Mouse (Mus musculus): ENCODE data around the gene Aimp2.

The Aimp2 gene

DNA sequence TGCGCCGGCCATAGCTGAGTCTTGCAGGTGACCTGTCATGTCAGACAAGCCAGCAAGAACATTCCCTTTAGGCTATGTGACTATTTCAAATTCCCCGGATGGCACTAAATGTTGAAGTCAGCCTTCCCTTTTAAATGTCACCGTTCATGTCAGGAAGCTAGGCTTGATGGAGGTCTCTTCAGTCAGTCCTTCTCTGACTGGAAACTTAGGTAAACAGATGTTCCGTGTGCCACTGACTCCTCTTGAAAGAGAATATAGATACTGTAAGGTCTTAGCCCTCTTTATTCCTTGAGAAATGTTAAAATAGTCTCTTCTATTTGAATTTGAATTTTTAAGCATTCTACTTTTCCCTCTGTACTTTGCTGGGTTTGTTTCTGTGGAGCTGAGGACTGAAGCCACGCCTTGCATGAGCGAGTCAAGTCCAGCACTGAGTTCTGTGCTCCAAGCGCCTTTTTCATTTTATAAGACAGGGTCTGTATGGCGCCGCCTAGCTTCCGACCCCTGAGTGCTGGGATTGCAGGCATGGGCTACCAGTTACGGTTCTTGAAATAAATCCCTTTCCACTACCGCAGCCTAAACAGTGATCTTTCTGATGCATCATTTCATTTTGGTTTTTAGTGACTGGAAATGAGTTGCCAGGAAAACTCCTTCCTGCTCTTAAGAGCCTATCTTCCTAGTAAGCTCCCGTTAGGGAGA lies 11.9 kb downstream of the Aimp2 start, which contains the start of gene Ankrd61:
TSS of gene Ankrd61 (minus strand) at position 51 of the 696 bp plus-strand sequence.
- DNase-seq = no peak

GRCm38 (mm10) chr5:143893396-143893795 lies 16.3 kb downstream of the Aimp2 start:
- DNase-seq = no peak

GRCm38 (mm10) chr5:143892255-143892886 lies 17.3 kb downstream of the Aimp2 start:
- no peak for DNase-seq

DNA sequence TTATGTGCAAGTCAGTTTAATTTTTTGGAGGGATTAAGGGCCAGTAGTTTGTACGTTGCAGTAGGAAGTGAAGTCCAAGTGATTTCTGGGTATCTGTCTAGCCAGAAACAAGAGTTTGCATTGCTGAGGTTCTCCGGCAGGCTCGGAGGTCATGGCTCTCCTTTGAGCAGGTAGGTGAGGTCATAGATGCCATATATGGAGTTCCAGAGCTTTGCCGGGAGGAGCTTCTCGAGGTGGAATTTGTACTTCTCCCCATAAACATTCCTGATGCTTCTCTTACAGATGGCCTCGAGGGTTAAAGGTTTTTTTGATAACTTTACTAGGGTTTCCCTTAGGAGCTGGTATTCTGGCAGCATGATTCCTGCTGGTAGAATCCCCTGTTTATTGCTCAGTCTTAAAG lies 18.9 kb downstream of the Aimp2 start:
- no peak for DNase-seq

DNA sequence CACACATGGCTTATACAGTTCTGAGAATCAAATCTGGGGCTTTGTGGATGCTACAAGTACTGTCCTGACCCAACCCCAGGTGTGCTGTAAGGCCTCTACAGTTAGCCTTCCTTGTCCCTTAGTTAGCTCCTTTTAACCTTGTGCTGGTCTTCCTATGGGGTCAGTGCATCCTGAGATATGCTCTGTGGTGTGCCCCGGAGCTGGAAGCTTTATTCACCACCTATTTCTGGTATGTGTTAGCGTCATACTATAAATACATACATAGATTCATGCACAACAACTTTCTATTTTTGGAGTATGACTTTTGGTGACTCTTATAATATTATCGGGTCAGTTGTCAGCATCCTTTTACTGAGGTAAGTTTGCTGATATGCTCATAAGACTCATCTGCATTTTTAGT lies 24.4 kb downstream of the Aimp2 start:
- no peak for DNase-seq

DNA sequence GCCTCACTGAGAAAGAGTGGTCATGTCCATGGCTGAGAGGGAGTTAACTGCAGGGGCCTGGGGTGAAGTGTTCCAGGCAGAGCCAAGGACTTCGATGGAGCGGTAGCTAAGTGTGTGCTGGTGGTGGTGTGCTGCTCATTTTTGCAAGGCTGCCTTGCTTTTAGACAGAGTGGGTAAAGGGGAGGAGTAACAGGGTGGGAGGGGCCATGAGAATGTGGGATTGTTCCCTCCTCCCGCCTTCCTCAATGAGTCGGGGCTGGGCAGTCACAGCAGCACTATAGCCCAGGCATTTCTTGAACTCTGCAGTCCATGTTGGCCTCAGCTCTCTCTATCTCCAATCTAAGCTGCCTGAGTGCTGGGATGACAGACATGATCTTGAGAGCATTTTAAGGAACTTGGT lies 35.1 kb downstream of the Aimp2 start:
- no peak for DNase-seq

- no peak for DNase-seq
Measured at GRCm38 (mm10) chr5:143871547-143872169, 38.0 kb downstream of the Aimp2 start.

Measured in kidney, postnatal 10 days (tissue).